33 mouse cellular contexts compared by ENCODE assay signal in the genomic region with DNA sequence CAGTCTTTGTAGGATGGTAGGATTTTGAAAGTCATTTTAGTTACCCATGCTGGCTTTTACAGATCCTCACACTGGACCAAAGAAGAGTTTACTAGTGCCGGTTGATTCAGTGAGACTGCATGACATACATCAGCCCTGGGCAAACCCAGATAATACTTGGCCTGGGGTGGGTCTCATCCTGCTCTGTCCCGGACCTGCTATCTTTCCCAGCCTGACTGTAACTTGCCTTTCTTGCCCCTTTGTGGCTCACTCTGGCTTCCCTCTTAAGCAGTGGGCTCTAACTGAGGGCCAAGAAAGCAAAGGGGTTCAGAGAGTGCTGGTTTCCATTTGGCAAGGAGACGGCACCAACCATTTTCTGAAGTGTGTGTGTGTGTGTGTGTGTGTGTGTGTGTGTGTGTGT. TPM values are rescaled to one million over a fixed set of nuclear protein-coding genes. Genes with fewer than 3 reads are reported as not detected.
DNase-seq lines count a peak whose midpoint lies in the region; ATAC-seq and TF ChIP-seq lines count a peak whose summit lies in the region.
"Had no signal": no experiment of that assay in that cellular context is flagged by ENCODE, and none has a peak within 500 bp of the region (broad histone marks: within the 10 kb centered on the region; RNA-seq: fewer than 3 reads in every experiment).

No protein-coding gene starts in this region.

- peaks cover 16% of the 10 kb centered on the region for H3K4me1 ChIP-seq in liver, embryonic 12.5 days
- no peaks in the 10 kb centered on the region for H3K4me1 ChIP-seq in liver, postnatal 0 days (ENCODE audit: insufficient read depth)
- H3K4me1 ChIP-seq in MEL (ENCODE audit: control insufficient read depth in 1 of 2, insufficient read depth in 2 of 2, low read length in 2 of 2): peaks cover 0 to 11% of the 10 kb centered on the region in 2 experiments; a peak in 3 of 4 replicates
- no peaks in the 10 kb centered on the region for H3K4me1 ChIP-seq in liver, embryonic 15.5 days (replicated peaks)
- no peaks in the 10 kb centered on the region for H3K4me1 ChIP-seq in hindbrain, postnatal 0 days (ENCODE audit: insufficient read depth, low read length)
- H3K4me1 ChIP-seq: embryonic facial prominence, embryonic 13.5 days; embryonic facial prominence, embryonic 15.5 days; forebrain, embryonic 10.5 days had no signal

- peak; percentile 65 for ATAC-seq in liver, embryonic 12.5 days
- no peak for ATAC-seq in liver, postnatal 0 days
- ATAC-seq in liver, embryonic 15.5 days (ENCODE audit: insufficient read depth): peak; percentile 31; the same call in 1 of the 2 replicates
- ATAC-seq in megakaryocyte progenitor cell, adult 5-6 weeks (replicated peaks; ENCODE audit: poor library complexity): peak; percentile 47
- ATAC-seq in hindbrain, postnatal 0 days: no peak
- ATAC-seq: activated CD4-positive, CD25-positive, alpha-beta regulatory T cell, adult 4 months; forebrain, embryonic 14.5 days; forebrain, embryonic 16.5 days; Patski had no signal

- H3K36me3 ChIP-seq in liver, embryonic 12.5 days: no peaks in the 10 kb centered on the region
- no peaks in the 10 kb centered on the region for H3K36me3 ChIP-seq in liver, postnatal 0 days (replicated peaks; ENCODE audit: insufficient read depth, low read length)
- peaks cover 0 to 3% of the 10 kb centered on the region in 2 experiments; a peak in 1 of 4 replicates for H3K36me3 ChIP-seq in MEL (ENCODE audit: control insufficient read depth in 1 of 2, insufficient read depth in 2 of 2, low read length in 2 of 2)
- H3K36me3 ChIP-seq in liver, embryonic 15.5 days (replicated peaks): no peaks in the 10 kb centered on the region
- no peaks in the 10 kb centered on the region for H3K36me3 ChIP-seq in hindbrain, postnatal 0 days (ENCODE audit: insufficient read depth, low read length)
- H3K36me3 ChIP-seq: embryonic facial prominence, embryonic 13.5 days; embryonic facial prominence, embryonic 15.5 days; forebrain, embryonic 10.5 days; forebrain, embryonic 12.5 days had no signal

- 34% methylated on average over 3 of the region's 3 CpGs for WGBS in liver, embryonic 12.5 days (ENCODE audit: insufficient replicate concordance)
- WGBS in liver, postnatal 0 days (ENCODE audit: insufficient replicate concordance): 67% methylated on average over 3 of the region's 3 CpGs
- WGBS in liver, embryonic 15.5 days (ENCODE audit: insufficient replicate concordance): 21% methylated on average over 3 of the region's 3 CpGs
- WGBS in hindbrain, postnatal 0 days: 85% methylated on average over 3 of the region's 3 CpGs

- H3K9me3 ChIP-seq in liver, embryonic 12.5 days (replicated peaks): no peaks in the 10 kb centered on the region
- H3K9me3 ChIP-seq in liver, postnatal 0 days (ENCODE audit: low read length): no peaks in the 10 kb centered on the region
- no peaks in the 10 kb centered on the region for H3K9me3 ChIP-seq in MEL (replicated peaks; ENCODE audit: insufficient read depth, low read length)
- no peaks in the 10 kb centered on the region for H3K9me3 ChIP-seq in liver, embryonic 15.5 days (replicated peaks)
- no peaks in the 10 kb centered on the region for H3K9me3 ChIP-seq in hindbrain, postnatal 0 days (ENCODE audit: low read length)
- H3K9me3 ChIP-seq: embryonic facial prominence, embryonic 13.5 days; embryonic facial prominence, embryonic 15.5 days; forebrain, embryonic 10.5 days; forebrain, embryonic 12.5 days had no signal

- no peak for TF ChIP-seq POLR2A in MEL (IDR thresholded peaks at IDR 0.05; ENCODE audit: control insufficient read depth in 1 of 2, insufficient read depth in 1 of 2, low read depth in 1 of 2, low read length in 2 of 2, poor library complexity in 1 of 2)

- peaks cover 6% of the 10 kb centered on the region; the same call in 1 of the 2 replicates for H3K27me3 ChIP-seq in liver, embryonic 12.5 days (replicated peaks)
- H3K27me3 ChIP-seq in liver, postnatal 0 days (ENCODE audit: insufficient read depth, low read length): no peaks in the 10 kb centered on the region
- no peaks in the 10 kb centered on the region for H3K27me3 ChIP-seq in MEL (ENCODE audit: control insufficient read depth in 1 of 2, insufficient read depth in 2 of 2, low read length in 2 of 2)
- no peaks in the 10 kb centered on the region for H3K27me3 ChIP-seq in liver, embryonic 15.5 days
- no peaks in the 10 kb centered on the region for H3K27me3 ChIP-seq in hindbrain, postnatal 0 days (ENCODE audit: insufficient read depth, low read length)
- H3K27me3 ChIP-seq: embryonic facial prominence, embryonic 13.5 days; embryonic facial prominence, embryonic 15.5 days; forebrain, embryonic 12.5 days had no signal

- no peak for TF ChIP-seq CTCF in liver, postnatal 0 days (IDR thresholded peaks at IDR 0.05; ENCODE audit: low read depth)
- no peak for TF ChIP-seq CTCF in MEL (IDR thresholded peaks at IDR 0.05 in 2 of 3, conservative IDR thresholded peaks at IDR 0.05 in 1 of 3; ENCODE audit: control insufficient read depth in 1 of 3, insufficient read depth in 1 of 3, low read depth in 2 of 3, low read length in 3 of 3, poor library complexity in 1 of 3, severe bottlenecking in 1 of 3)
- no peak for TF ChIP-seq CTCF in hindbrain, postnatal 0 days (IDR thresholded peaks at IDR 0.05; ENCODE audit: low read depth)

- DNase-seq in liver, postnatal 0 days: no peak
- DNase-seq in MEL (ENCODE audit: low read depth, low spot score): peak; percentile 58
- no peak for DNase-seq in hindbrain, postnatal 0 days (ENCODE audit: low spot score)
- no peak for DNase-seq in adrenal gland, postnatal 4 days (ENCODE audit: low spot score in 2 of 2)
- no peak for DNase-seq in right cerebral cortex, postnatal 25 days
- DNase-seq: adrenal gland, adult 8-10 months; adrenal gland, postnatal 14 days; adrenal gland, postnatal 36 days; cerebellum, adult 11 months; cerebellum, adult 18-20 months; cerebellum, adult 8-10 months; cerebellum, adult 9-11 months; cerebellum, postnatal 14 days; cerebellum, postnatal 36 days; embryo, embryonic 11 days had no signal

- no peak overlapping the region for H3K4me2 ChIP-seq in liver, embryonic 12.5 days
- no peak overlapping the region for H3K4me2 ChIP-seq in liver, postnatal 0 days (ENCODE audit: low read depth, low read length)
- no peak overlapping the region for H3K4me2 ChIP-seq in liver, embryonic 15.5 days
- no peak overlapping the region for H3K4me2 ChIP-seq in hindbrain, postnatal 0 days (ENCODE audit: low read depth, low read length)
- H3K4me2 ChIP-seq: embryonic facial prominence, embryonic 13.5 days; embryonic facial prominence, embryonic 15.5 days; forebrain, embryonic 12.5 days had no signal

- no peak for TF ChIP-seq RAD21 in MEL (IDR thresholded peaks at IDR 0.05; ENCODE audit: low read depth, low read length)

- H3K79me2 ChIP-seq in MEL (ENCODE audit: control insufficient read depth, insufficient read depth, low read length, poor library complexity): no peaks in the 10 kb centered on the region

- no peak overlapping the region for H3K4me3 ChIP-seq in liver, embryonic 12.5 days
- no peak overlapping the region for H3K4me3 ChIP-seq in liver, postnatal 0 days (ENCODE audit: low read depth, low read length)
- H3K4me3 ChIP-seq in MEL (ENCODE audit: control insufficient read depth in 1 of 2, insufficient read depth in 1 of 2, low read depth in 2 of 2, low read length in 2 of 2): no peak overlapping the region
- no peak overlapping the region for H3K4me3 ChIP-seq in liver, embryonic 15.5 days (replicated peaks)
- no peak overlapping the region for H3K4me3 ChIP-seq in hindbrain, postnatal 0 days (ENCODE audit: low read length)
- H3K4me3 ChIP-seq: embryonic facial prominence, embryonic 13.5 days; embryonic facial prominence, embryonic 15.5 days; erythroblast, embryonic 14.5 days; forebrain, embryonic 10.5 days; forebrain, embryonic 12.5 days had no signal

- TF ChIP-seq EP300 in liver, postnatal 0 days (IDR thresholded peaks at IDR 0.05; ENCODE audit: low read depth): no peak
- peak; percentile 53 to 62 for TF ChIP-seq EP300 in MEL (IDR thresholded peaks at IDR 0.05; ENCODE audit: low read depth in 1 of 2, low read length in 2 of 2)

- no peak overlapping the region for H3K27ac ChIP-seq in liver, embryonic 12.5 days
- no peak overlapping the region for H3K27ac ChIP-seq in liver, postnatal 0 days (ENCODE audit: low read depth)
- no peak overlapping the region for H3K27ac ChIP-seq in MEL (ENCODE audit: control insufficient read depth, low read depth, low read length)
- H3K27ac ChIP-seq in liver, embryonic 15.5 days (replicated peaks): no peak overlapping the region
- H3K27ac ChIP-seq in hindbrain, postnatal 0 days: no peak overlapping the region
- H3K27ac ChIP-seq: embryonic facial prominence, embryonic 13.5 days; embryonic facial prominence, embryonic 15.5 days; forebrain, embryonic 10.5 days; forebrain, embryonic 12.5 days had no signal

- H3K9ac ChIP-seq in liver, embryonic 12.5 days: no peak overlapping the region
- no peak overlapping the region for H3K9ac ChIP-seq in liver, postnatal 0 days (replicated peaks)
- no peak overlapping the region for H3K9ac ChIP-seq in MEL (ENCODE audit: control insufficient read depth, low read depth, low read length, poor library complexity, severe bottlenecking)
- no peak overlapping the region for H3K9ac ChIP-seq in liver, embryonic 15.5 days
- no peak overlapping the region for H3K9ac ChIP-seq in hindbrain, postnatal 0 days (replicated peaks; ENCODE audit: low read length)
- H3K9ac ChIP-seq: embryonic facial prominence, embryonic 13.5 days; embryonic facial prominence, embryonic 15.5 days; forebrain, embryonic 12.5 days had no signal

RNA-seq across cellular contexts. Expression of a gene that starts 15.8 kb away (rescaled TPM):
- polyA plus RNA-seq in liver, embryonic 12.5 days (2016; fragmentation: Nextera tagmentation; extraction: Ambion mirVana): not detected in 2 replicates
- not detected in 2 replicates for polyA plus RNA-seq in liver, postnatal 0 days (2015; fragmentation: Nextera tagmentation; extraction: Ambion mirVana)
- total RNA-seq in MEL (2012; rRNA removed): not detected in 2 replicates
- not detected for polyA plus RNA-seq in MEL (2012; ENCODE audit: insufficient read depth in 1 of 2, insufficient read length in 2 of 2, low read depth in 1 of 2, low replicate concordance in 2 of 2, missing spikeins in 1 of 2)
- 0.07 TPM in 1 of 2 replicates, not detected in the other for polyA plus RNA-seq in liver, embryonic 15.5 days (2015; fragmentation: Nextera tagmentation; extraction: Ambion mirVana)
- total RNA-seq in megakaryocyte progenitor cell, adult 5-6 weeks (2015): 0.05 TPM in 1 of 2 replicates, not detected in the other
- 0.41 TPM in 1 of 2 replicates, not detected in the other for total RNA-seq in megakaryocyte progenitor cell, adult 5-6 weeks (2017)
- total RNA-seq in hindbrain, postnatal 0 days (2014; rRNA removed): 1.1 TPM in 1 of 2 replicates, not detected in the other
- polyA plus RNA-seq in hindbrain, postnatal 0 days (2015; fragmentation: Nextera tagmentation; extraction: Ambion mirVana): not detected in 2 replicates
- total RNA-seq in adrenal gland, postnatal 4 days (2021): under 1 TPM in 1 of 2 experiments, not detected in 1; 0.50 TPM
- total RNA-seq: adrenal gland, adult 18-20 months; adrenal gland, adult 8-10 months; adrenal gland, postnatal 14 days; adrenal gland, postnatal 36 days; common myeloid progenitor, adult 5-6 weeks had no signal
- polyA plus RNA-seq: activated CD4-positive, CD25-positive, alpha-beta regulatory T cell, adult 4 months; brain, embryonic 14.5 days; C2C12; embryonic facial prominence, embryonic 11.5 days; erythroblast, embryonic 14.5 days; forebrain, embryonic 14.5 days; forebrain, embryonic 16.5 days; Patski had no signal

RNA-seq across cellular contexts. Expression of a gene that starts 37.8 kb away (rescaled TPM):
- polyA plus RNA-seq in liver, embryonic 12.5 days (2016; fragmentation: Nextera tagmentation; extraction: Ambion mirVana): 0.10 TPM in 1 of 2 replicates, not detected in the other
- 0.14 and 0.15 TPM in 2 replicates for polyA plus RNA-seq in liver, postnatal 0 days (2015; fragmentation: Nextera tagmentation; extraction: Ambion mirVana)
- not detected in 2 replicates for total RNA-seq in MEL (2012; rRNA removed)
- not detected for polyA plus RNA-seq in MEL (2012; ENCODE audit: insufficient read depth in 1 of 2, insufficient read length in 2 of 2, low read depth in 1 of 2, low replicate concordance in 2 of 2, missing spikeins in 1 of 2)
- polyA plus RNA-seq in liver, embryonic 15.5 days (2015; fragmentation: Nextera tagmentation; extraction: Ambion mirVana): 0.07 TPM in 2 replicates
- total RNA-seq in megakaryocyte progenitor cell, adult 5-6 weeks (2015): not detected in 2 replicates
- not detected in 2 replicates for total RNA-seq in megakaryocyte progenitor cell, adult 5-6 weeks (2017)
- not detected in 2 replicates for total RNA-seq in hindbrain, postnatal 0 days (2014; rRNA removed)
- polyA plus RNA-seq in hindbrain, postnatal 0 days (2015; fragmentation: Nextera tagmentation; extraction: Ambion mirVana): 0.16 and 0.19 TPM in 2 replicates
- under 1 TPM in 1 of 2 experiments, not detected in 1; 0.17 TPM for total RNA-seq in adrenal gland, postnatal 4 days (2021)
- total RNA-seq: adrenal gland, postnatal 14 days; common myeloid progenitor, adult 5-6 weeks; ES-E14 had no signal
- polyA plus RNA-seq: brain, embryonic 14.5 days; C2C12; embryonic facial prominence, embryonic 11.5 days; erythroblast, embryonic 14.5 days; forebrain, embryonic 10.5 days; forebrain, embryonic 14.5 days; Patski had no signal

RNA-seq across cellular contexts. Expression of a gene that starts 49.3 kb away (rescaled TPM):
- polyA plus RNA-seq in liver, embryonic 12.5 days (2016; fragmentation: Nextera tagmentation; extraction: Ambion mirVana): 2.9 and 3.1 TPM in 2 replicates
- polyA plus RNA-seq in liver, postnatal 0 days (2015; fragmentation: Nextera tagmentation; extraction: Ambion mirVana): 2.4 and 2.7 TPM in 2 replicates
- not detected in 2 replicates for total RNA-seq in MEL (2012; rRNA removed)
- polyA plus RNA-seq in MEL (2012; ENCODE audit: insufficient read depth in 1 of 2, insufficient read length in 2 of 2, low read depth in 1 of 2, low replicate concordance in 2 of 2, missing spikeins in 1 of 2): not detected
- polyA plus RNA-seq in liver, embryonic 15.5 days (2015; fragmentation: Nextera tagmentation; extraction: Ambion mirVana): 1.9 and 2.4 TPM in 2 replicates
- total RNA-seq in megakaryocyte progenitor cell, adult 5-6 weeks (2015): 2.9 and 3.9 TPM in 2 replicates
- 8.1 and 9.2 TPM in 2 replicates for total RNA-seq in megakaryocyte progenitor cell, adult 5-6 weeks (2017)
- total RNA-seq in hindbrain, postnatal 0 days (2014; rRNA removed): 1.4 and 1.5 TPM in 2 replicates
- polyA plus RNA-seq in hindbrain, postnatal 0 days (2015; fragmentation: Nextera tagmentation; extraction: Ambion mirVana): 0.70 and 0.83 TPM in 2 replicates
- total RNA-seq in adrenal gland, postnatal 4 days (2021): 1 to 10 TPM; 2.6 to 2.7 TPM
- polyA plus RNA-seq: C2C12, Patski had no signal

Comparison
In these comparisons a context has a peak if more than half of its experiments do, and no peak if none do; other contexts are left out.
1. ATAC-seq: peak in liver, embryonic 12.5 days (single experiment), liver, embryonic 15.5 days (single experiment) and megakaryocyte progenitor cell, adult 5-6 weeks (single experiment); none in liver, postnatal 0 days (single experiment) and hindbrain, postnatal 0 days (single experiment).